Mouse (Mus musculus) cerebellum, adult 9-10 months (tissue): Measurements from ENCODE around the gene Epha5.

ENCODE experiments used
- DNase-seq: peaks from one replicate; pipeline ENCODE4 v3.0.0; 2022

Epha5 gene

GRCm38 (mm10) chr5:84298878-84299736 is 118.1 kb downstream of the Epha5 start:
- no peak for DNase-seq

- no peak for DNase-seq
These were observed 127.7 kb downstream of the Epha5 start for GRCm38 (mm10) chr5:84289429-84289977.

DNA sequence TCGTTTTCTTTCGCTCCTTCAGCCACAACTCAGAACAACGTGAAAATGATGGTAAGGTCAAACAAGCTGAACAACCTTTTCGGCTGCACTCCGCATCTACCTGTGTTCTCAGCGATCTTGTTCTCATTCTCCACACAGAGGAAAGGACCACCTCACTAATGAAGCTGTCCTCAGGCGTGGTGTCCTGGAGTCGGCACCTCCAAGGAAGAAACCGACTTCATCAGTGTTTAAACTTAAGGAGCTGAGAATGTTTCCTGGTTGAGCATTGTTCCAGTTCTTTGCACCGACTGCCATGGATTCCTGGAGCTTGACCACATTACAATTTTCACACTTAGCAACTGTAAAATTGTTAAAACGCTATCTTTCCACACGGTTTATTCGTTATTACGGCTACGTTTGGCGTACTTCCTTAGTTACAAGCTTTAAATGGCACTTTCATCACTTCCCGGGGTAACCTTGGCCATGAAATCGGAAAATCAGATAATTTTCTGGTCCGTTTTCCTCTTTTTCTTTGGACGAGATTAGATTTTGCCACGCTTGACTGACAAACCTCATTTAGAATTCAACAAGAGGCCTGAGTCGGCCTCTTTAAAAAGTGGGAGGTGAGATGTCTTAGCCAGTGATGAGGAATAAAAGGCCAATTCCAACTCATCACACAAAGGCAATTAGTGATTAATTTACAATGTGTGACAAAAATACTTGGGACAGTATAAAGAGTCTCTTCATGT is 135.7 kb downstream of the Epha5 start:
- DNase-seq: no peak

DNA sequence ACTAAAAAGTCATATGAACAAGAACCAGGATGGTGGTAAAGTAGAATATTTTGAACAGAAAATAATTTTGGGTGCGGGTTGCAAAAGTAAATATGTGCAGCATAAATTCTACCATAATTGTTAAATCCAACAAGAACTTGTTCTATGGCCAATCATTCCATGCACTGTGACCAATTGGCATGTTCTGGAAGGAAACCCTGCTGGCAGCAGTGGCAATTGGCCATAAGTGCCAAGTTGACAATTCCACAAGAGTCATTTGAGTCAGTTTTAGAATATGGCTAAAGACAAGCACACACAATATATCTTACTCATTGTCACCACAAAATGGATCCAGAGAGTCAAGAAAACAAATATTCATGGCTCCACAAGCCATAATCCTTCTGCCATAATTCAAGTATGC is 140.2 kb downstream of the Epha5 start:
- DNase-seq: no peak

DNA sequence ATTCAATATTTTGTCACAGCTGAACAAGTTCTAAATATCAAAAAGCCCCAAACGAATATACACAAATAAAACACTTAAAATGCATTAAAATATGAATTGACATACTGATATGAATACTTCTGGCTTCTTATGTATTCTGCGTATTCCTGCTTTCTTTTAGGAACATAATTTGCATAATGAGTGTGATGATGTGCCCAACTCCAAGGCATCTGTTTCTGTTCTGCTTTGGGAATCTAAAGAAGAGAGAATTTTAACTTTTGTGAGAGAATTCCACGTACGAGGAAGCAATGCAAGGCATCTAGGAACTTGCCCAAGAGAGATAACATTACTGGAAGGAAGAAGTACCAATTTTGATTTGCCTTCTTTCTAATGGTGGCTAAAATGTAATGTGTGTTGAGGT is 151.8 kb downstream of the Epha5 start:
- no peak for DNase-seq

DNA sequence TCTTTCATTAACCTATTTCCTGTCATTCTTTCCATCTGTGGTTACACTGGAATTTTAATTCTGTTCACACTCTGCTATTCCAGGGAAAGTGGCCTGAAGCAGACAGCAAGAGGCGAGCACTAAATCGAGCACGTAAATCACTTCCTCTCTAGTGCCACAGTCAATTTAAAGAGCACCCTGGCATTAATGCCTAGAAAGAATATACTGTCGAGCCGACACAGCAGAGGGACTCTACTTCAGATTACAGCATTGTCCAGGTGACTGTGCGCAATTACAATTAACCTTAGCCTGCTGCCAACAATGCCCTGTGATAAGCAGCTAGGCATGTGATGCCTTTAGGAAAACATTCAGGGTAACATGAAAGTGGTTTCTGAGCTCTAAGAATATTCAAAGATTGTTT is 153.2 kb downstream of the Epha5 start:
- DNase-seq: no peak

GRCm38 (mm10) chr5:84229971-84230370 is 187.2 kb downstream of the Epha5 start:
- DNase-seq: no peak

- DNase-seq: no peak
These were observed 208.6 kb downstream of the Epha5 start for GRCm38 (mm10) chr5:84208609-84209008.

DNA sequence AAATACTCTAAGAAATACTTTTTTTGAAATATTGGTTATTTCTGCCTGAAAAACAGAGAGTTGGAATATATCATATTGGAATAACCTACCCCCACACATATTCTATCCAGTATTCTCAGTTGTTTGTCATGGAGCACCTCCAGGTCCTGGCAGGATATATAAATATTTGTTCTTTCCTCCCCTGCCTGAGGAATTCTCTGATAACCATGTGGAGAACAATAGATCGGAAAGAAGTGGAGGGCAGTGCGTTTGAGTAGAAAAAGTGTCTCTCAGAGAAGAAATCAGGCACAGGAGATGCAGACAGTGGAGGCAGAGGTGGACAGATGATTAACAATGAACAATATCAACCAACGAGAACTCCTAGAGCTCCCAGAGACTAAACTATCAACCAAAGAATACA is 223.8 kb downstream of the Epha5 start:
- no peak for DNase-seq

- no peak for DNase-seq
These were observed 233.0 kb downstream of the Epha5 start for GRCm38 (mm10) chr5:84184189-84184588.

GRCm38 (mm10) chr5:84153095-84153494 is 264.1 kb downstream of the Epha5 start:
- DNase-seq: peak; percentile 1

DNA sequence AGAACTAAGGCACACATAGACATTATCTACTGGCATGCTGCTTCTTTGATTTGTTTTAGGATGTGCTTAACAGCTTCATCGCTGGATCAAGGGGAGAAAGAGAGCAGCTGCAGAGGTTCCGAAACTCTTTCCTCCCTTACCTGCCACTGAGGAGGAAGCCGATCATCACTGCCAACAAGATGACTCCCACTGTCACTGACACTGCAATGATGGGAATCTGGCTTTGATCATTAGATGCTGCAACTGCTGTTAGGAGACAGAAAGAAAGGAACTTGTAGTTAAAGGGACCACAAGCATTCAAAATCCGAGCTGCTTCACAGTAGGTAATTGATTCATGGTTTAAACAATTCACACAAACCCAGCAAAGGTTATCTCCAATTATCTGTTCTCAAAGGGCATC is 275.0 kb downstream of the Epha5 start:
- DNase-seq: no peak

DNA sequence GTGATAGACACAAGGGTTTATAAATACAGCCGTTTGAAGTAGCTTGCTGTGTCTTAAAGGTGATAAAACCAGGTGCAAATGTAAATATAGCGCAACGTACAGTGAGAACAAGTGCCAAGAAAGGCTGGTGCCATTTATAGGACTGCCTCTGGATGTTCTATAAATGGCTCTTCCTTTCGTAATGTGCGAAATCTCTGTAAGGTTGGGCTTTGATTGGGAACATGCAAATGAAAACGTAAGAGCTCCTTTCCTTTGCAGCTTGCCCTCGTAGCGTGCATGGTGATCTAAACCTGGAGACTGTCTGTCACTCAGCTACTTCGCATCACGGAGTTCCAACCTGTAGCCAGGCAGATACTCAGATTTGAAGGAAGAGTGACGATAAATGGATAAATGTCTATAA is 321.2 kb downstream of the Epha5 start:
- DNase-seq: no peak

GRCm38 (mm10) chr5:84081321-84081720 is 335.9 kb downstream of the Epha5 start:
- no peak for DNase-seq

- no peak for DNase-seq
These were observed 346.2 kb downstream of the Epha5 start for GRCm38 (mm10) chr5:84070976-84071375.

- no peak for DNase-seq
These were observed 363.3 kb downstream of the Epha5 start for GRCm38 (mm10) chr5:84053880-84054279.

DNA sequence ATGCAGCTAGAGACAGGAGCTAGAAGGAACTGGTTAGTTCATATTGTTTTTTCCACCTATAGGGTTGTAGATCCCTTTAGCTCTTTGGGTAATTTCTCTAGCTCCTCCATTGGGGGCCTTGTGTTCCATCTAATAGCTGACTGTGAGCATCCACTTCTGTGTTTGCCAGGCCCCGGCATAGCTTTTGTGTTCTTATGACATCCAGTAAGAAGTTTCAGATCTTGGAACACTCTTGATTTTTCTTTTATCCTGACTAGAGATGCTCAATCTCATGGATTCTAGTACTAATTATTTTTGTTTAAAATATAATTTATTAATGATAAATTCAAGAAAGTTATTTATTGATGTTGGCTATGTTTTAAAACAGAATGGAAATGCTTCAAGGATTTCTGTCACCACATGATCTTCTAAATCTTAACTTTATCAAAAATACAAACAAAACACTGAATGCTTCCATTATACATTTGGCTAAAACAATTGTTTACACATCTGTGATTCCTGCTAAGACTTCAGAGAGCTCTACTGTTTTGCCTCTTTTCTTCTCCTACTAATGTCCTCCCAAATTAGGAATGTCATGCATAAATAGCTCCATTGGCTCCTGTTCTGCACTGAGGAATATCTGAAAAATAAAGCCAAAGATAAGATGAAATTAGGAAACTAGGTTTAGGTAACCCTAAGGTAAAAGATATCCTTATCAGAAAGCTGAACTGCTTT is 379.8 kb downstream of the Epha5 start:
- no peak for DNase-seq
